Mouse (Mus musculus): ENCODE results near the gene AU021092.

GRCm38 (mm10) chr16:5203668-5204433 is 18.2 kb downstream of the AU021092 start, which contains the start of gene Nagpa:
- no peak for TF ChIP-seq CTCF (IDR thresholded peaks at IDR 0.05; ENCODE audit: low read depth)
- no peak for TF ChIP-seq EP300 (optimal IDR thresholded peaks at IDR 0.05)

All from stomach, postnatal 0 days (tissue).